Mouse (Mus musculus) liver, embryonic 14.5 days (tissue): ENCODE data around the gene Dnajc16.

Experiments used
- CTCF ChIP-seq: IDR thresholded peaks from 2 replicates; pipeline ENCODE4 v1.5.1; 2016; ENCODE audit warnings: antibody characterized with exemption, low read depth, control low read depth
- EP300 ChIP-seq: IDR thresholded peaks from 2 replicates; pipeline ENCODE4 v1.6.1; 2016; ENCODE audit warnings: antibody characterized with exemption, low read depth

DNA sequence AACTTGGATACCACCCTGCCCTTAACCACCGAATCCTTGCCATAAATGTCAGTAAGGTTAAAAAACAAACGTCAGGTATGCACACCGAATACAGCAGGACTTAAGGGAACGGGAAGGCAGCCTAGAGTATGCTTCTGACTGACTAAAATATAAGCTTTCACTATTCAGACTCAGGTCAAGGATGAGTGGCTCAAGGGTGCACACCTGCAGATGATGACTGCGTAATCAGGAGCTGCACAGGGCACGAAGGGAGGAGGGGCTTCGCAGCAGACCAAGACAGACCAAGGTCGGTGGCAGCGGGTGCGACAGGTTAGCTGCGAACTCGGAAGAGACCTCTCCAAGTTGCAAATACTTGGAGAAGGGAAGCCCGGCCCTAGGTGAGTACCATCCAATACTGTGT, 4.6 kb downstream of the Dnajc16 start:
- TF ChIP-seq EP300 (no peak), CTCF (no peak)
